Mouse (Mus musculus) neural tube, embryonic 12.5 days (tissue): ENCODE results near the gene Ccdc78. TPM values are rescaled to one million over a fixed set of nuclear protein-coding genes. Genes with fewer than 3 reads are reported as not detected.

Experiments used
- ATAC-seq: fragments of 200-750 bp; cut with Nextera tagmentation; 2 replicates; pipeline ENCODE4 v1.8.0; 2017; ENCODE audit warnings: low read depth, mild to moderate bottlenecking, moderate TSS enrichment, moderate library complexity; ENCODE audit not compliant: low FRiP score
- H3K27ac ChIP-seq: fragments of 300-500 bp; sonication (generic); 2 replicates; pipeline ENCODE4 v1.5.1; 2016
- H3K27me3 ChIP-seq: fragments of 300-500 bp; sonication (generic); replicated peaks from 2 replicates; pipeline ENCODE4 v1.6.1; 2016; ENCODE audit warnings: mild to moderate bottlenecking
- H3K36me3 ChIP-seq: fragments of 300-500 bp; sonication (generic); 2 replicates; pipeline ENCODE4 v1.6.1; 2016; ENCODE audit warnings: mild to moderate bottlenecking
- H3K4me1 ChIP-seq: fragments of 300-500 bp; sonication (generic); 2 replicates; pipeline ENCODE4 v1.6.1; 2016
- H3K4me2 ChIP-seq: fragments of 300-500 bp; sonication (generic); replicated peaks from 2 replicates; pipeline ENCODE4 v1.6.1; 2016; ENCODE audit warnings: mild to moderate bottlenecking
- H3K4me3 ChIP-seq: fragments of 300-500 bp; sonication (generic); 2 replicates; pipeline ENCODE4 v1.5.1; 2016
- H3K9ac ChIP-seq: fragments of 300-500 bp; sonication (generic); 2 replicates; pipeline ENCODE4 v1.6.1; 2016; ENCODE audit warnings: mild to moderate bottlenecking
- H3K9me3 ChIP-seq: fragments of 300-500 bp; sonication (generic); 2 replicates; pipeline ENCODE4 v1.6.1; 2016; ENCODE audit warnings: mild to moderate bottlenecking
- WGBS: fragments of 180-500 bp; shearing (Covaris S2); methylation state at CpG from one replicate; pipeline ENCODE4 v1.1.7; 2016; 5-methylcytosine and 5-hydroxymethylcytosine counted together
- microRNA-seq: library from miRNA; unstranded; fragments of <30 nt; microRNA quantifications from one replicate; pipeline ENCODE4, GENCODE M21; 2017
- polyA plus RNA-seq: library from polyadenylated mRNA; unstranded; fragments of >200 nt; fragmentation: Nextera tagmentation; extraction: Ambion mirVana; gene quantifications from 2 replicates; pipeline ENCODE4 v1.2.1, GENCODE M21; 2016

The Ccdc78 gene
- polyA plus RNA-seq, 1 experiment from 2014 or later, result 0.33 TPM

GRCm38 (mm10) chr17:25839455-25840235 lies 53.3 kb downstream of the Ccdc78 start:
- H3K4me3 ChIP-seq, result no peak overlapping the region
- 83% methylated on average over 14 of the region's 14 CpGs for WGBS
- H3K9me3 ChIP-seq, result no peaks in the 10 kb centered on the region
- H3K36me3 ChIP-seq, result peaks cover 51% of the 10 kb centered on the region
- no peak overlapping the region for H3K27ac ChIP-seq
- no peak overlapping the region for H3K9ac ChIP-seq
- H3K27me3 ChIP-seq, result no peaks in the 10 kb centered on the region
- peaks cover 47% of the 10 kb centered on the region for H3K4me1 ChIP-seq
- ATAC-seq, result no peak
- no peak overlapping the region for H3K4me2 ChIP-seq

Small RNA genes lying within 50 kb of the gene (microRNA-seq; reads per million reads assigned to microRNA genes)
- not detected for gene Gm25083
- not detected for gene Mir3082
- gene Mir6966, result not detected

Other genes with a start within 250 kb of the Ccdc78 start
- 8.1 and 9.5 TPM in 2 replicates for gene Sox8, start 215.9 kb upstream of the Ccdc78 start, polyA plus RNA-seq
- 25.2 and 25.8 TPM in 2 replicates for gene Lmf1, start 207.5 kb upstream of the Ccdc78 start, polyA plus RNA-seq
- gene Gng13, start 69.4 kb upstream of the Ccdc78 start, polyA plus RNA-seq, result 1.6 and 2.1 TPM in 2 replicates
- gene Chtf18, start 59.2 kb upstream of the Ccdc78 start, polyA plus RNA-seq, result 24.9 and 25.6 TPM in 2 replicates
- 20.5 and 22.1 TPM in 2 replicates for gene Rpusd1, start 58.9 kb upstream of the Ccdc78 start, polyA plus RNA-seq
- gene Mslnl, start 50.5 kb upstream of the Ccdc78 start, polyA plus RNA-seq, result not detected in 2 replicates
- gene Msln, start 32.2 kb upstream of the Ccdc78 start, polyA plus RNA-seq, result 0.27 and 0.38 TPM in 2 replicates
- gene Narfl, start 12.8 kb upstream of the Ccdc78 start, polyA plus RNA-seq, result 25.5 and 29.2 TPM in 2 replicates
- gene Haghl, start 907 bp upstream of the Ccdc78 start, polyA plus RNA-seq, result 102 and 103 TPM in 2 replicates
- 75.3 and 84.6 TPM in 2 replicates for gene Fam173a, start 6.3 kb downstream of the Ccdc78 start, polyA plus RNA-seq
- 1.0 and 1.9 TPM in 2 replicates for gene AC134908.4, start 9.1 kb downstream of the Ccdc78 start, polyA plus RNA-seq
- gene Metrn, start 10.6 kb downstream of the Ccdc78 start, polyA plus RNA-seq, result 80.7 and 92.0 TPM in 2 replicates
- 25.8 and 27.0 TPM in 2 replicates for gene Fbxl16, start 22.5 kb downstream of the Ccdc78 start, polyA plus RNA-seq
- gene Wdr24, start 37.0 kb downstream of the Ccdc78 start, polyA plus RNA-seq, result 27.6 and 28.6 TPM in 2 replicates
- 67.7 and 72.6 TPM in 2 replicates for gene Jmjd8, start 42.3 kb downstream of the Ccdc78 start, polyA plus RNA-seq
- 293 and 301 TPM in 2 replicates for gene Stub1, start 46.8 kb downstream of the Ccdc78 start, polyA plus RNA-seq
- 8.1 and 8.6 TPM in 2 replicates for gene Rhbdl1, start 50.7 kb downstream of the Ccdc78 start, polyA plus RNA-seq
- gene Gm20683, start 55.2 kb downstream of the Ccdc78 start, polyA plus RNA-seq, result 3.9 and 4.8 TPM in 2 replicates
- gene Rhot2, start 58.3 kb downstream of the Ccdc78 start, polyA plus RNA-seq, result 18.4 and 20.1 TPM in 2 replicates
- gene Wdr90, start 74.9 kb downstream of the Ccdc78 start, polyA plus RNA-seq, result 23.6 and 24.9 TPM in 2 replicates
- gene Mcrip2, start 82.2 kb downstream of the Ccdc78 start, polyA plus RNA-seq, result 6.8 and 7.2 TPM in 2 replicates
- gene Mettl26, start 88.5 kb downstream of the Ccdc78 start, polyA plus RNA-seq, result 52.0 and 56.9 TPM in 2 replicates
- 0.63 and 0.86 TPM in 2 replicates for gene Wfikkn1, start 94.3 kb downstream of the Ccdc78 start, polyA plus RNA-seq
- gene Rab40c, start 133.1 kb downstream of the Ccdc78 start, polyA plus RNA-seq, result 47.7 and 49.3 TPM in 2 replicates
- gene Pigq, start 158.4 kb downstream of the Ccdc78 start, polyA plus RNA-seq, result 54.7 and 57.3 TPM in 2 replicates
- gene Nhlrc4, start 158.4 kb downstream of the Ccdc78 start, polyA plus RNA-seq, result 0.11 and 0.14 TPM in 2 replicates
- 0.08 TPM in 2 replicates for gene A930017K11Rik, start 166.0 kb downstream of the Ccdc78 start, polyA plus RNA-seq
- gene Capn15, start 199.2 kb downstream of the Ccdc78 start, polyA plus RNA-seq, result 28.2 and 31.5 TPM in 2 replicates